8 mouse cellular contexts compared by ENCODE assay signal in the genomic region with DNA sequence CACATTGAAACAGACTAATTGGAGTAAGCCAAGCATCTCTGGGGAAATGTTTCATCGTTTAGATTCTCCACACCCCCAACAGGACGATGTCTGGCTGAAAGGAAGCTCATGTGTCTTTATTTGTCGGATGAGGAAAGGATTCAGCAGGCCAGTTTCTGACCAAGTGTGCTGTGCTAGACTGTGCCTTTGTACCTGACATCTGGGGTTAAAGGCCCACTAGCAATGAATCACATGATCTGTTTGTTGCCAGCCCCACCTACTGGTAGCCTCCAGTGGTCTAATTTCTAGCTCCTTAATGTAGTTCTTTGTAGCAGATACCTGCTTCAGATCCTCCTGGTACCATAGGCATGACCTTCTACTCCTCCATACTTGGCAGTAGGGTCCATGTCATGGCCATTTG.
DNase-seq lines count a peak whose midpoint lies in the region; ATAC-seq and TF ChIP-seq lines count a peak whose summit lies in the region.

No protein-coding gene starts in this region.

- ATAC-seq in intestine, postnatal 0 days = no peak
- no peak for ATAC-seq in intestine, embryonic 15.5 days
- peak; percentile 56; the same call in 1 of the 2 replicates for ATAC-seq in granulocyte monocyte progenitor cell, adult 5-6 weeks (replicated peaks; ENCODE audit: poor library complexity, severe bottlenecking)
- ATAC-seq in megakaryocyte, adult 5-6 weeks (ENCODE audit: poor library complexity, severe bottlenecking) = peak; percentile 69

- 64% methylated on average over 3 of the region's 3 CpGs for WGBS in intestine, postnatal 0 days
- 57% methylated on average over 3 of the region's 3 CpGs for WGBS in intestine, embryonic 15.5 days
- 73% methylated on average over 3 of the region's 3 CpGs for WGBS in forebrain, embryonic 10.5 days

- H3K27ac ChIP-seq in intestine, postnatal 0 days (ENCODE audit: low read depth, low read length) = no peak overlapping the region
- H3K27ac ChIP-seq in intestine, embryonic 15.5 days = no peak overlapping the region
- H3K27ac ChIP-seq in forebrain, embryonic 10.5 days = no peak overlapping the region

- no peaks in the 10 kb centered on the region for H3K4me1 ChIP-seq in intestine, postnatal 0 days (replicated peaks; ENCODE audit: control insufficient read depth, insufficient read depth, low read length)
- H3K4me1 ChIP-seq in intestine, embryonic 15.5 days (replicated peaks) = 0 out of 2 replicates have a peak, but pooled peaks cover 4% of the 10 kb centered on the region
- H3K4me1 ChIP-seq in E14TG2a.4 (replicated peaks; ENCODE audit: low read depth, low read length) = no peaks in the 10 kb centered on the region
- H3K4me1 ChIP-seq in forebrain, embryonic 10.5 days = no peaks in the 10 kb centered on the region; the same call in 1 of the 2 replicates

- no peaks in the 10 kb centered on the region for H3K9me3 ChIP-seq in intestine, postnatal 0 days (ENCODE audit: control insufficient read depth)
- no peaks in the 10 kb centered on the region for H3K9me3 ChIP-seq in intestine, embryonic 15.5 days
- no peaks in the 10 kb centered on the region for H3K9me3 ChIP-seq in E14TG2a.4 (ENCODE audit: low read length)
- H3K9me3 ChIP-seq in forebrain, embryonic 10.5 days = no peaks in the 10 kb centered on the region

- H3K9ac ChIP-seq in intestine, postnatal 0 days (ENCODE audit: low read depth, low read length) = no peak overlapping the region
- no peak overlapping the region for H3K9ac ChIP-seq in intestine, embryonic 15.5 days

- no peaks in the 10 kb centered on the region for H3K27me3 ChIP-seq in intestine, postnatal 0 days (replicated peaks; ENCODE audit: control insufficient read depth, insufficient read depth, low read length)
- H3K27me3 ChIP-seq in intestine, embryonic 15.5 days (replicated peaks) = no peaks in the 10 kb centered on the region
- no peaks in the 10 kb centered on the region for H3K27me3 ChIP-seq in E14TG2a.4 (ENCODE audit: insufficient read depth, low read length)
- no peaks in the 10 kb centered on the region for H3K27me3 ChIP-seq in forebrain, embryonic 10.5 days (ENCODE audit: poor library complexity, severe bottlenecking)

- intact Hi-C loops in left cerebral cortex, postnatal 10 days (cut with DNase I) = no loop called here

- no peak overlapping the region for H3K4me2 ChIP-seq in intestine, postnatal 0 days (replicated peaks; ENCODE audit: low read depth)
- no peak overlapping the region for H3K4me2 ChIP-seq in intestine, embryonic 15.5 days (replicated peaks)

- no peaks in the 10 kb centered on the region for H3K36me3 ChIP-seq in intestine, postnatal 0 days (ENCODE audit: control insufficient read depth, insufficient read depth)
- no peaks in the 10 kb centered on the region for H3K36me3 ChIP-seq in intestine, embryonic 15.5 days
- no peaks in the 10 kb centered on the region for H3K36me3 ChIP-seq in E14TG2a.4 (ENCODE audit: insufficient read depth, low read length)
- H3K36me3 ChIP-seq in forebrain, embryonic 10.5 days (replicated peaks) = no peaks in the 10 kb centered on the region

- peak; percentile 64 for TF ChIP-seq CTCF in intestine, postnatal 0 days (IDR thresholded peaks at IDR 0.05; ENCODE audit: low read depth)
- peak; percentile 16 for TF ChIP-seq CTCF in E14TG2a.4 (conservative IDR thresholded peaks at IDR 0.05; ENCODE audit: low read length)

- no peak overlapping the region for H3K4me3 ChIP-seq in intestine, postnatal 0 days (ENCODE audit: low read depth, low read length)
- H3K4me3 ChIP-seq in intestine, embryonic 15.5 days (replicated peaks) = no peak overlapping the region
- no peak overlapping the region for H3K4me3 ChIP-seq in E14TG2a.4 (replicated peaks; ENCODE audit: low read length)
- H3K4me3 ChIP-seq in forebrain, embryonic 10.5 days = no peak overlapping the region

- DNase-seq in ovary, postnatal 10 days (ENCODE audit: low spot score) = no peak
- no peak for DNase-seq in left cerebral cortex, postnatal 10 days (ENCODE audit: extremely low spot score in 1 of 2, low spot score in 2 of 2)
- DNase-seq in forebrain, embryonic 10.5 days (ENCODE audit: extremely low spot score, low spot score) = no peak

Comparison
In these comparisons a context has a peak if more than half of its experiments do, and no peak if none do; other contexts are left out.
1. ATAC-seq: peak in granulocyte monocyte progenitor cell, adult 5-6 weeks (single experiment) and megakaryocyte, adult 5-6 weeks (single experiment); none in intestine, postnatal 0 days (single experiment) and intestine, embryonic 15.5 days (single experiment).